Mouse (Mus musculus) megakaryocyte, embryonic 14.5 days (primary cell): Measurements from ENCODE around the gene Gli3.

Experiments
- FLI1 ChIP-seq: IDR thresholded peaks from 2 replicates; pipeline ENCODE4 v1.6.1; 2012; ENCODE audit warnings: low read length, inconsistent platforms, mixed read lengths
- GATA1 ChIP-seq: IDR thresholded peaks from 3 replicates; pipeline ENCODE4 v1.6.1; 2012; ENCODE audit warnings: mixed read lengths, low read length, inconsistent platforms, borderline replicate concordance

DNA sequence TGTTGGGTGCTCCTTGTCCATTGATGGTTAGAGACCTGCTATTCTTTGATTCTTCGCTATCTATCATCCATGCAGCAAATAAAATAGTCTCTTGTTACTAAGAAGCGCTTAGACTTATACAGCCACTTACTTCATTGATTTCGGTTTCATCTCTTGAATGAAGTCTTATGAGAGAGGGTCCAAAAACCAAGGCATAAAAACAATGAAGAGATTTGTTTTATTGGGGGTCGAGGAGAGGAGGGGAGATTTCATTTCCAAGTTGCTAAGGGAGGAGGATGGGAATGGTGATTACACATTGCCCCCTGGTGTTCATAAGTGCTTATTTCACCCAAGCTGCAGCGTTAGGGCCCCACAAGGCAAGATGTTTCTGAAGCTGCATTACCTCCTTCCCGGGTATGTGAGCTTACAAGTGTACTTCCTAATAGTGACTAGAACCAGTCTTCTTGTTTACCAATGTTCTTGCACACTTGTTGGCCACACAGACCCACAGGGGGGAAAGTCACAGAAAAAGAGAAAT lies 299.9 kb downstream of the Gli3 start:
- TF ChIP-seq GATA1 (no peak), FLI1 (no peak)
